Mouse (Mus musculus) c-Kit-positive CD71-negative TER-119-negative erythroid progenitor cells, embryonic 14.5 days (primary cell): ENCODE results near the gene Rho.

Source experiments
- DNase-seq: peaks from one replicate; pipeline ENCODE4 v3.0.0-alpha.2; 2013; ENCODE audit warnings: low read depth

The Rho gene

GRCm38 (mm10) chr6:115977810-115978209 is 46.3 kb downstream of the Rho start:
- no peak for DNase-seq

- no peak for DNase-seq
Measured at GRCm38 (mm10) chr6:115978596-115978995, 47.0 kb downstream of the Rho start.

DNA sequence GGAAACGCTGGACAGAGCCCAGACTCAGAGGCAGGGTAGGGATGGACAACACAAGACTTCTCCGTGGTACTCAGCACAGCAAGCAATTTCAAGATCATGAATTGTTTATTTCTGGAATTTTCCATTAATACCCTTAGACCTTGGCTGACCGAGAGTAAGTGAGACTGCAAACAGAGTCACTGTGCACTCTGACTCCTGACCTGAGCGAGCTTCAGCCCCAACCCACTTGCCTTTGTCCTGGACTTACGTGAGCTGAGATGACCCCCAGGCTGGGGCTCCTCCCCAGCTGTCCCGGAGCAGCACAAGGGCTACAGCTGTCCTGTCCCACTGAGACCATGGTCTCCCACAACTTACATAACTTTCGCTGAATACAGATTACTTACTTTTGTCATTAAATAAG is 51.3 kb downstream of the Rho start:
- no peak for DNase-seq

DNA sequence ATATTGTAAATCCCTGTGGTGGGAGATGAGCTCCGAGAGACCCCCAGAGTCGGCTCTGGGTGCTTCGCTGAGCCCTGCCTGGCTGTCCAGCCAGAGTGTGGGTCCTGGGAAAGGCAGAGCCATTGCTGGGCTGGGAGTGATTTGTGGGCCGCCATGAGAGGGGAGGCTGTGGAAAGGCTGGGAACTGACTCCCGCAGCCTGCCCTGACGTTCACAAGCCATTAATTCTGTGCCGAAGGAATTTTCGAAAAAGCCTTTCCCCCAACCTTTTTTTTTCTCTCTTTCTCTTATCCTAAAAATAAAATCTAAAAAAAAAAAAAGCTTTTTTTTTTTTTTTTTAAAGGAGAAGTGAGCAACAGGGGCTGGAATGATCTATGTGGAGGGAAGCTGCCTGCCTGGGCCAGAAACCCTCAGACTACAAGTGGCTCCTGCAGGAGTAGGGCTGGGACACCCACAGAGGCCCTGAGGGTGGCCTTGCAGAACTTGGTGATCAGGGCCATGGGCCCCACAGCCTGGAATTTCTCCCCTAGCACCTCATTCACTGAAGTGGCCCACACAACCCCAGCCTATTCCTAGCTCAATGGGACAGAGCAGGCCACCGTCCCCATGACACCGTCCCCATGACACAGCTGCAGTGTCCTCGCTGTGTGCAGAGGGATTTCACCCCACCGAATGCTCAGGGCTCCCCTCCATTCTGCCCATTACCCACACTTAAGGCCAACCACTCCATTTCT is 51.9 kb downstream of the Rho start:
- no peak for DNase-seq

DNA sequence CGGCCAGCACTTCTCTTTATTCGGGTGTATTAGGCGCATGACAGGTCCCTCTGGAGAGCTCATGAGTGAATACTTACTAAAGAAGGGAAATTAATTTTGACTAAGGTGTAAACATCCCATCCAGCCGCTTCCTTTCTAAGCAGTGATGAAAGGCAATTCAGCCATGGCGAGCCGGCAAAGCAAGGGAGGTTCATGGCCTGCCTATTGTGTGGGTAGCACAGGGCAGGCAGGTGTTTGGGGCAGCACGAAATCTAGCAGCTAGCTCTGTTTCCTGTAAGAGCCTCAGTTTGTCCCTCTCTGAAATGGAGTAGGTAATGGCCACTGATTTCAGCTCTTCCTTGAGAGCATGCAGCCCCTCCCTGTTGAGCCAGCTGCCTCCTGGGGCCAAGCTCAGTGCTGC is 53.0 kb downstream of the Rho start:
- DNase-seq = no peak

- no peak for DNase-seq
Measured at GRCm38 (mm10) chr6:115985622-115986021, 54.1 kb downstream of the Rho start.

DNA sequence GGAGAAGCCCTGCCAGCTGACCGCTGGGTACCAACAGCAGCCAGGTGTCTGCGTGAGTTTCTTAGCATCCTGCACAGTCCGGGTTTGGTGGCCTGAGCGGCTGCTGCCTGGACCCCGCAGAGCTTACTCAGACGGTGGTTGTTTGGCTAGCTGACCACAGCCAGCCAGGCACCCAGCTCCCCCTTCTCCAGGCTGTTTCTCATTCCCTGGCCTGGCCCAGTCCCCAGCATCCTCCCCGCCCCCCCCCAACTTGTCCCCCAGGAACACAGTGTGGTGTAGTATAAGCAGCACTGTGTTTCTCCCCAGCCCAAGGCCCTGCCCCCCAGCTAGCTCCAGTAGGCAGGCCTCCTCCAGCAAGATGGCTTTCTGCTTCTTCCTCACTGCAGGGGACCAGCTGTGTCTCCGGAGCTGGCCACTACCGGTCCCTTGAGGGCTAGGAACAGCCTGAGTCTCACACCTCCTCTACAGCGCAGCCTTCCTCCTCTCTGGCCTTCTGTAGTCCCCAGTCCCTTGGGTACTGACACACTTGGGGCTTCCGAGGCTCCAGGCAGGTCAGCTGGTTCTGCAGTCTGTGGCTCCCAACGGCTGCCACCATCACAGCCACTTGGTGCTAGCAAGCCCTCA is 55.0 kb downstream of the Rho start:
- no peak for DNase-seq

DNA sequence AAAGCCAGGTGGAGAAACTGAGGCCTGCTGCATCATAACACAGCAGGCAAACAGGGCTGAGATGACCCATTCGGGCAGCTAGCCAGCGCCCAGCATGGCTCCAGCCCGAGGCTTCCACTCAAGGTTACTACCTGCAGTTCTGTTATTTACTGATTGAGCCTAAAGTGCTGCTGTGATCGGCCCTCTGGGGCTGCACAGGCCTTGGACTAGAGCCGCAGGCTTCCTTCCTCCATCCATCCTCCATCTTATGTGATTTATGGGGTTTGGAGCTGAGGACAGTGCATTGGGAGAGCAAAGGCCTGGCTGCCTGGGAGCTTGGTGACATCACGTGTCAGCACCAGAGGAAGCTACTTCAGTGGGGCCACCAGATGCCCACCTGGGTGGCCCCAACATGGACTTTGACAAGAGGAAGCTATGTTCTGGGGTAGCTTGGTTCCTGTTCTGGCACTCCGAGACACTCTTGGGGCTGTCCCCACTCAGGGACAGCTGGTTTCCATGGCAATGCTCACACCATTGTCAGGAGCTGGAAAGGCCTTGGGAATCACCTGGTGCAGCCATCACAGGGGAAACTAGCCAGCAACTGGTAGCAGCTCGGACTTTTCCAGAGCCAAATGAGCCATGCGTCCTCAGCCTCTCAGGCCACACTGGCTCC is 55.7 kb downstream of the Rho start:
- DNase-seq = no peak

GRCm38 (mm10) chr6:115989032-115989431 is 57.5 kb downstream of the Rho start:
- no peak for DNase-seq

- DNase-seq = no peak
Measured at GRCm38 (mm10) chr6:115989607-115990006, 58.1 kb downstream of the Rho start.
